Mouse (Mus musculus) CH12.LX (cell line): Measurements from ENCODE around the gene Jup. TPM values are rescaled to one million over a fixed set of nuclear protein-coding genes. Genes with fewer than 3 reads are reported as not detected.
"Not testable (repeated sequence)": the region's sequence is repeated elsewhere in the genome, so short reads cannot be mapped to it uniquely, and the experiment has no call there.

Experiments
- DNase-seq: peaks from one replicate; pipeline ENCODE4 v3.0.0-alpha.2; 2013; ENCODE audit errors: extremely low read depth
- H3K27ac ChIP-seq: 2 replicates; pipeline ENCODE4 v1.5.1; 2012; ENCODE audit warnings: low read depth, mild to moderate bottlenecking, control low read depth, moderate library complexity; ENCODE audit not compliant: insufficient read depth
- H3K27me3 ChIP-seq: replicated peaks from 2 replicates; pipeline ENCODE3; 2012; ENCODE audit warnings: inconsistent platforms
- H3K36me3 ChIP-seq, 2 experiments: replicated peaks in 1 of 2; 2 replicates each; pipeline versions ENCODE3 to v1.6.1; 2012; ENCODE audit warnings: inconsistent platforms in 1 of 2, low read length in 1 of 2, mild to moderate bottlenecking in 1 of 2, mixed read lengths in 1 of 2, moderate library complexity in 1 of 2; ENCODE audit not compliant: control insufficient read depth in 1 of 2, insufficient read depth in 1 of 2
- H3K4me1 ChIP-seq, 2 experiments: 2 replicates each; pipeline ENCODE4 v1.6.1; 2012; ENCODE audit warnings: inconsistent platforms in 1 of 2, moderate library complexity in 1 of 2; ENCODE audit not compliant: insufficient read depth in 2 of 2, control insufficient read depth in 1 of 2
- H3K4me2 ChIP-seq: 2 replicates; pipeline ENCODE4 v1.6.1; 2012; ENCODE audit warnings: low read depth, mild to moderate bottlenecking, control low read depth; ENCODE audit not compliant: poor library complexity, insufficient read depth, severe bottlenecking
- H3K4me3 ChIP-seq, 3 experiments: fragments of 150-350 bp in 1 of 3; sonication (generic) in 1 of 3; replicated peaks in 1 of 3; 2 replicates each; pipeline versions ENCODE3 to v1.5.1; 2011 to 2012; ENCODE audit warnings: low read depth in 2 of 3, low read length in 2 of 3, mild to moderate bottlenecking in 2 of 3, moderate library complexity in 2 of 3, control low read depth in 1 of 3, improper control_type of control experiment in 1 of 3, inconsistent platforms in 1 of 3, mixed read lengths in 1 of 3; ENCODE audit not compliant: poor library complexity in 1 of 3
- H3K79me2 ChIP-seq: replicated peaks from 2 replicates; pipeline ENCODE4 v1.6.1; 2012; ENCODE audit warnings: mild to moderate bottlenecking, moderate library complexity; ENCODE audit not compliant: control insufficient read depth, poor library complexity, insufficient read depth, severe bottlenecking; ENCODE audit errors: extremely low read depth
- H3K9ac ChIP-seq: 2 replicates; pipeline ENCODE4 v1.6.1; 2012; ENCODE audit warnings: low read depth, mild to moderate bottlenecking, control low read depth, moderate library complexity; ENCODE audit not compliant: insufficient read depth
- H3K9me3 ChIP-seq: replicated peaks from 2 replicates; pipeline ENCODE3; 2012; ENCODE audit warnings: low read length, inconsistent platforms, mixed read lengths
- CHD1 ChIP-seq: IDR thresholded peaks from 2 replicates; pipeline ENCODE4 v1.6.1; 2012; ENCODE audit warnings: low read depth, low read length, improper control_type of control experiment, inconsistent platforms
- CHD2 ChIP-seq: IDR thresholded peaks from 2 replicates; pipeline ENCODE4 v1.6.1; 2011; ENCODE audit warnings: low read length, improper control_type of control experiment
- ELF1 ChIP-seq: IDR thresholded peaks from 2 replicates; pipeline ENCODE4 v1.6.1; 2014; ENCODE audit warnings: low read depth, mild to moderate bottlenecking, inconsistent platforms, low read length, improper control_type of control experiment
- ETS1 ChIP-seq: conservative IDR thresholded peaks from 2 replicates; pipeline ENCODE4 v1.6.1; 2012; ENCODE audit warnings: low read depth, mild to moderate bottlenecking, inconsistent platforms, low read length, improper control_type of control experiment, moderate library complexity
- JUND ChIP-seq: conservative IDR thresholded peaks from 2 replicates; pipeline ENCODE4 v1.6.1; 2011; ENCODE audit warnings: low read depth, low read length, improper control_type of control experiment
- MAX ChIP-seq: IDR thresholded peaks from 2 replicates; pipeline ENCODE4 v1.6.1; 2011; ENCODE audit warnings: low read length, improper control_type of control experiment
- MAZ ChIP-seq: IDR thresholded peaks from 2 replicates; pipeline ENCODE4 v1.6.1; 2012; ENCODE audit warnings: low read depth, mild to moderate bottlenecking, inconsistent platforms, low read length, improper control_type of control experiment, moderate library complexity
- PAX5 ChIP-seq: IDR thresholded peaks from 2 replicates; pipeline ENCODE4 v1.6.1; 2012; ENCODE audit warnings: low read length, inconsistent platforms, mixed read lengths
- POLR2A ChIP-seq: IDR thresholded peaks from 2 replicates; pipeline ENCODE4 v1.6.1; 2011; ENCODE audit warnings: low read depth, mild to moderate bottlenecking, improper control_type of control experiment, low read length
- RAD21 ChIP-seq: IDR thresholded peaks from 2 replicates; pipeline ENCODE4 v1.6.1; 2011; ENCODE audit warnings: low read depth, mild to moderate bottlenecking, low read length, improper control_type of control experiment, moderate library complexity
- ZNF384 ChIP-seq: IDR thresholded peaks from 2 replicates; pipeline ENCODE4 v1.6.1; 2012; ENCODE audit warnings: low read depth, low read length, improper control_type of control experiment, inconsistent platforms
- dilution Hi-C: fragments of 300-500 bp; cut with MboI; formaldehyde crosslinking; loops from 2 replicates; pipeline ENCODE4 v1.14.3; 2020; ENCODE audit warnings: low sequenced_read_pairs; ENCODE audit not compliant: extremely low pct_unique_long_range_greater_than_20kb, extremely low pct_ligation_motif_present
- in situ Hi-C: fragments of 300-500 bp; cut with MboI; formaldehyde crosslinking; loops from 3 replicates; pipeline ENCODE4 v1.14.3; 2019; ENCODE audit warnings: low sequenced_read_pairs, low pct_ligation_motif_present, low pct_unique_long_range_greater_than_20kb, mixed read lengths
- polyA plus RNA-seq: library from polyadenylated mRNA; unstranded; fragments of >175 nt; gene quantifications from 2 replicates; pipeline ENCODE4 v1.2.1, GENCODE M21; 2012; ENCODE audit warnings: low read depth; ENCODE audit not compliant: insufficient read length
- total RNA-seq, 2 experiments: library from RNA; depleted of rRNA; stranded (reverse); fragments of 300-350 nt in 1 of 2; fragments of >200 nt in 1 of 2; gene quantifications; 2 replicates each; pipeline ENCODE4 v1.2.3; 2012 to 2014

The Jup gene
- total and polyA plus RNA-seq, 3 experiments: 0.68 to 1.4 (median 1.1) TPM

DNA sequence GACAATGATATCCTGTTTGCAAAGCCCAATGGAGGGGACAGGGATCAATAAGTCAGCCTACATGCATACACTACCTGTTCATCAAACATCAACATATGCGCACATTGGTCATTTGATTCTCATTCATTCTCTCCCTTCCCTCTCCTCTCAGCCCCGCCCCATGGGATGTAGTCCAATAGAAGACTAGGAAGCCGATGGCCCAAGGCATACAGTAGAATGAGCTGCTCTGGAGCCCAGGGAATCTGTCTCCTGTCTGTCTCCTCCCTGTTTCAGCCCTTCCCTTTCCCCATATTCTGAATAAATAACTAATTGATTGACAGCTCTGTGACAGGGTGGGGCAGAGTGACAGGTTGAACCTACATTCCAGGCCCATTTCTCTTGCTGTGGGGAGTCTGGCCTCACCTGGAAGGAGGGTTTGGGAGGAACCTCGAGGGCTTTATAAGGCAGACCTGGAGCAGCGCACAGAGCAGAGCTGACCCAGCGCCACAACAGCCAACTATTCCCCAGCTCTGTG is 63.6 kb downstream of the Jup start, which contains the start of gene Gast:
Gast (plus strand) TSS at position 464 of the 514 bp plus-strand sequence.
- H3K4me3 ChIP-seq: no peak within 1 kb of the TSS
- TF ChIP-seq RAD21 (no peak), MAX (no peak)
- TF ChIP-seq, all 38 proteins: peak for 0
- no peak within 1 kb of the TSS for H3K4me2 ChIP-seq
- peaks cover 65% of the 10 kb centered on the region for H3K27me3 ChIP-seq
- peaks cover 4% of the 10 kb centered on the region in 2 experiments; a peak in 2 of 4 replicates for H3K4me1 ChIP-seq
- H3K36me3 ChIP-seq: no peaks in the 10 kb centered on the region
- H3K27ac ChIP-seq: no peak within 1 kb of the TSS
- DNase-seq: no peak
- H3K9ac ChIP-seq: no peak within 1 kb of the TSS
- H3K9me3 ChIP-seq: no peaks in the 10 kb centered on the region
- dilution Hi-C loops: no loop called here
- H3K79me2 ChIP-seq: no peaks in the 10 kb centered on the region
- in situ Hi-C loops: no loop called here

DNA sequence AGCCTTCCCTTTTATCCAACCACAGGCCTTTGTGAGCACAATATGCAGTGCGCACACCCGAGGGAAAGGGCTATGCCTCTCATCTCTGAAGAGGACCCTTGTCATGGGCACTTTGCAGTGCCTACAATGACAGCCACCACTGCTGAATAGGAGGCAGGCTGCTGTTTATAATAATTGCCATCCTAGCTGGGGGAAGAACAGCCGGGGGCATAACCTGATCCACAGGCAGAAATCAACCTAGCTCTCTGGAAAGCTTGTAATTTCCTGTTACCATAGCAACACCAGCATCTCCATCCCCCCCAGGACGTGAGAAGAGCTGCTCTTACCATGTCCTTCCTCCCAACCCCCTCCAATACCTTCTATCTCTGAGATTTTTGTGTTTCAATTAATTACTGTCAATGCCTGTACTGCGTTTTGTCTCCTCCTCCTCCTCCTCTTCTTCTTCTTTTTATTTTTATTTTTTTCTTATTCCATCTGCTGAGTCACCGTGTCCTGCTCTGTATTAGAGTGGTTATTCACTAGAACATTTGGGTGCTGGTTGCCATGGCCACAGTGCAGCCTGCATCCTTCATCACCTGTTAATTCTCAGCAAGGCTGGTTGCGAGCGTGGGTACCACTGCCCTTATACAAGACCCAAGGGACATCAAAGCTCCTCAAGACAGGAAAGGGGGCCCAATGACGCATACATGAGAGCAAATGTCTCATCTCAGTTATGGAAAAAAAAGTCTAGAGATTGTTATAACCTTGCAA is 64.6 kb downstream of the Jup start:
- no peak overlapping the region for H3K27ac ChIP-seq
- peaks cover 55% of the 10 kb centered on the region for H3K27me3 ChIP-seq
- TF ChIP-seq POLR2A (no peak), CHD1 (no peak), ELF1 (no peak), MAZ (no peak), PAX5 (no peak), JUND (no peak), CHD2 (no peak), ETS1 (no peak), MAX (no peak)
- no peaks in the 10 kb centered on the region for H3K79me2 ChIP-seq
- in situ Hi-C loops: no loop called here
- no peak overlapping the region for H3K9ac ChIP-seq
- H3K4me2 ChIP-seq: no peak overlapping the region
- no peaks in the 10 kb centered on the region for H3K36me3 ChIP-seq
- no peak overlapping the region for H3K4me3 ChIP-seq
- dilution Hi-C loops: no loop called here
- no peaks in the 10 kb centered on the region for H3K9me3 ChIP-seq
- peaks cover 4% of the 10 kb centered on the region in 2 experiments; a peak in 2 of 4 replicates for H3K4me1 ChIP-seq
- no peak for DNase-seq

DNA sequence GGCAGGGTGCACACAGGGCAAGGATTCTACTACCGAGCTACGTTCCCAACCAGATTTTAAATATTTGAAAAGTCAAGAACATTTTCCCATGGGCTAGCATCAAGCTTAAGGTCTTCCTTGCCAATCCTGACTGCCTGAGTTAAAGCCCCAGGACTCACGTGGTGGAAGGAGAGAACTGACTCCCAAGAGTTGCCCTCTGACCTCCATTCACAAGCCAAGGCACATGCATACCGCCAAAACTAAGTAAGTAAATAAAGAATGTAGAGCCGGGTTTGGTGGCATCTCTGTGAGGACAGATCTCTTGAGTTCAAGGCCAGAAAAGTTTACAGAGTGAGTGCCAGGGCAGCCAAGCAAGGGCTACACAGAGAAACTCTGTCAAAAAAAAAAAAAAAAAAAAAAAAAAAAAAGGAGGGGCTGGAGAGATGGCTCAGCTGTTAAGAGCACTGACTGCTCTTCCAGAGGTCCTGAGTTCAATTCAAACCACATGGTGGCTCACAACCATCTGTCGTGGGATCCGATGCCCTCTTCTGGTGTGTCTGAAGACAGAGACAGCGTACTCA is 66.7 kb downstream of the Jup start:
- H3K27ac ChIP-seq, dilution Hi-C loops, H3K79me2 ChIP-seq, H3K36me3 ChIP-seq, in situ Hi-C loops, H3K9me3 ChIP-seq, H3K4me3 ChIP-seq, DNase-seq, H3K4me1 ChIP-seq, H3K4me2 ChIP-seq, H3K9ac ChIP-seq: not testable (repeated sequence)
- peaks cover 41% of the 10 kb centered on the region for H3K27me3 ChIP-seq
- TF ChIP-seq ZNF384: peak; percentile 50
